Mouse (Mus musculus) neural tube, embryonic 12.5 days (tissue): ENCODE data around the gene Olfr1053. TPM values are rescaled to one million over a fixed set of nuclear protein-coding genes. Genes with fewer than 3 reads are reported as not detected.
"Not testable (repeated sequence)": the region's sequence is repeated elsewhere in the genome, so short reads cannot be mapped to it uniquely, and the experiment has no call there.

Source experiments
- ATAC-seq: fragments of 200-750 bp; cut with Nextera tagmentation; 2 replicates; pipeline ENCODE4 v1.8.0; 2017; ENCODE audit warnings: low read depth, mild to moderate bottlenecking, moderate TSS enrichment, moderate library complexity; ENCODE audit not compliant: low FRiP score
- H3K27ac ChIP-seq: fragments of 300-500 bp; sonication (generic); 2 replicates; pipeline ENCODE4 v1.5.1; 2016
- H3K27me3 ChIP-seq: fragments of 300-500 bp; sonication (generic); replicated peaks from 2 replicates; pipeline ENCODE4 v1.6.1; 2016; ENCODE audit warnings: mild to moderate bottlenecking
- H3K36me3 ChIP-seq: fragments of 300-500 bp; sonication (generic); 2 replicates; pipeline ENCODE4 v1.6.1; 2016; ENCODE audit warnings: mild to moderate bottlenecking
- H3K4me1 ChIP-seq: fragments of 300-500 bp; sonication (generic); 2 replicates; pipeline ENCODE4 v1.6.1; 2016
- H3K4me2 ChIP-seq: fragments of 300-500 bp; sonication (generic); replicated peaks from 2 replicates; pipeline ENCODE4 v1.6.1; 2016; ENCODE audit warnings: mild to moderate bottlenecking
- H3K4me3 ChIP-seq: fragments of 300-500 bp; sonication (generic); 2 replicates; pipeline ENCODE4 v1.5.1; 2016
- H3K9ac ChIP-seq: fragments of 300-500 bp; sonication (generic); 2 replicates; pipeline ENCODE4 v1.6.1; 2016; ENCODE audit warnings: mild to moderate bottlenecking
- H3K9me3 ChIP-seq: fragments of 300-500 bp; sonication (generic); 2 replicates; pipeline ENCODE4 v1.6.1; 2016; ENCODE audit warnings: mild to moderate bottlenecking
- WGBS: fragments of 180-500 bp; shearing (Covaris S2); methylation state at CpG from one replicate; pipeline ENCODE4 v1.1.7; 2016; 5-methylcytosine and 5-hydroxymethylcytosine counted together
- polyA plus RNA-seq: library from polyadenylated mRNA; unstranded; fragments of >200 nt; fragmentation: Nextera tagmentation; extraction: Ambion mirVana; gene quantifications from 2 replicates; pipeline ENCODE4 v1.2.1, GENCODE M21; 2016

Gene Olfr1053
- polyA plus RNA-seq = not detected in 2 replicates

DNA sequence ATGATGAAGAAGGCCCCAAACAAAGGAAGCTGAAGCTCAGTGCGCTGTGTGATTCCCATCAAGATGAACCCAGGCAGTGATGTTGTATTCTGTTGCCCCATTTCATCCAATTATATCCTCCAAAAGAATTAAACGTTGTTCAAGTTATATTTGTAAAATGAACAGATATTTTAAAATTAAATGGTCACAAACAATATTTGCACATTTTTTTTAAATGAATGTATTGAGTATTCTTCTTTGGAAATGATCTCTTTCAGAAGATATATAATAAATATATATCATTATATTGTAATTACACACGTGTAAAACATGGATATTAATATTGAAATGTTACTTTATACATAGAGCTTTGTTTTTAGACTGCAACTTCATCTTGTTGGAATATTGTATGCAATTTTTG is at the start of gene Olfr1053:
Gene Olfr1053 (minus strand): TSS at position 101 of the 400 bp plus-strand sequence.
- Histone ChIP-seq H3K36me3 (no peaks in the 10 kb centered on the region), H3K4me2 (no peak within 1 kb of the TSS), H3K27ac (no peak within 1 kb of the TSS), H3K4me3 (no peak within 1 kb of the TSS), H3K27me3 (no peaks in the 10 kb centered on the region), H3K9ac (no peak within 1 kb of the TSS), H3K4me1 (no peaks in the 10 kb centered on the region), H3K9me3 (no peaks in the 10 kb centered on the region)
- 57% methylated on average over 3 of the region's 3 CpGs for WGBS
- no peak for ATAC-seq

GRCm38 (mm10) chr2:86362369-86362768 is 47.3 kb upstream of the Olfr1053 start, which contains the start of gene Olfr1056:
Olfr1056 (minus strand) TSS chr2:86362469.
- H3K4me2 ChIP-seq = no peak within 1 kb of the TSS
- H3K4me1 ChIP-seq = no peaks in the 10 kb centered on the region
- no peaks in the 10 kb centered on the region for H3K27me3 ChIP-seq
- H3K9me3 ChIP-seq = no peaks in the 10 kb centered on the region
- H3K36me3 ChIP-seq = no peaks in the 10 kb centered on the region
- no peak within 1 kb of the TSS for H3K4me3 ChIP-seq
- no peak within 1 kb of the TSS for H3K27ac ChIP-seq
- H3K9ac ChIP-seq = no peak within 1 kb of the TSS
- no peak for ATAC-seq

GRCm38 (mm10) chr2:86351751-86352150 is 36.7 kb upstream of the Olfr1053 start:
- not testable (repeated sequence) for H3K4me2 ChIP-seq, H3K27ac ChIP-seq, H3K4me1 ChIP-seq, H3K9me3 ChIP-seq, ATAC-seq, H3K9ac ChIP-seq, H3K4me3 ChIP-seq, H3K36me3 ChIP-seq, H3K27me3 ChIP-seq
- WGBS = 89% methylated on average over 1 of the region's 1 CpGs

- Histone ChIP-seq H3K36me3 (no peaks in the 10 kb centered on the region), H3K9ac (no peak within 1 kb of the TSS), H3K9me3 (no peaks in the 10 kb centered on the region), H3K4me2 (no peak within 1 kb of the TSS), H3K27me3 (no peaks in the 10 kb centered on the region), H3K4me3 (no peak within 1 kb of the TSS), H3K27ac (no peak within 1 kb of the TSS), H3K4me1 (no peaks in the 10 kb centered on the region)
- WGBS = 92% methylated on average over 5 of the region's 5 CpGs
- ATAC-seq = no peak
Measured at GRCm38 (mm10) chr2:86350184-86350583, 35.1 kb upstream of the Olfr1053 start, which contains the start of gene Olfr1055. Olfr1055 (minus strand) TSS chr2:86350284.

DNA sequence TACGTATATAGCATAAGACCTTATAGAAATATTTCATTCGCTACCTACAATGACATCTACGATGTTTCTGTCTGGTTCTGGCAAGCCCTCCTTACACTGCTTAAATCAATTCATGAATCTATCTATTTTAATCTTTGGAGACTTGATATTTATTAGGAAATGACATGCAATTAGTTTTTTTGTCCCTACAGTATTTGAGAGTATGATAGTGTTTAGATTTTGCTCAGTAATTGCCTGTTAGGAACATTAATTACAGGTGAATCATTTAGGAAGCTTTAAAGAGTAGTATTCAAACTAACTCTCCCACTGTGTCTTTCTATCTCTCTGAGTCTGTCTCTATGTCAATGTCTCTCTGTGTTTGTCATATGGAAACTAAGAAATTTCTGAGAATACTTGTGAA is 20.2 kb upstream of the Olfr1053 start, which contains the start of gene Olfr1054:
Gene Olfr1054 (minus strand): TSS at position 101 of the 400 bp plus-strand sequence.
- Histone ChIP-seq H3K27ac (no peak within 1 kb of the TSS), H3K9ac (no peak within 1 kb of the TSS), H3K4me2 (no peak within 1 kb of the TSS), H3K27me3 (no peaks in the 10 kb centered on the region), H3K4me1 (no peaks in the 10 kb centered on the region), H3K9me3 (no peaks in the 10 kb centered on the region), H3K36me3 (no peaks in the 10 kb centered on the region), H3K4me3 (no peak within 1 kb of the TSS)
- 85% methylated on average over 3 of the region's 3 CpGs for WGBS
- ATAC-seq = no peak

- Histone ChIP-seq H3K4me2 (no peak within 1 kb of the TSS), H3K9me3 (no peaks in the 10 kb centered on the region), H3K4me1 (no peaks in the 10 kb centered on the region), H3K9ac (no peak within 1 kb of the TSS), H3K27me3 (no peaks in the 10 kb centered on the region), H3K27ac (no peak within 1 kb of the TSS), H3K4me3 (no peak within 1 kb of the TSS), H3K36me3 (no peaks in the 10 kb centered on the region)
- no peak for ATAC-seq
Measured at GRCm38 (mm10) chr2:86292155-86292554, 22.9 kb downstream of the Olfr1053 start, which contains the start of gene Olfr1052. Olfr1052 (plus strand) TSS chr2:86292455.

- not testable (repeated sequence) for H3K27me3 ChIP-seq, H3K4me3 ChIP-seq, H3K9me3 ChIP-seq, H3K9ac ChIP-seq, H3K4me2 ChIP-seq, H3K27ac ChIP-seq, H3K36me3 ChIP-seq, H3K4me1 ChIP-seq, ATAC-seq
Measured at GRCm38 (mm10) chr2:86278988-86279387, 36.1 kb downstream of the Olfr1053 start, which contains the start of gene Olfr1051. Olfr1051 (minus strand) TSS chr2:86279088.

Other genes with a start within 250 kb of the Olfr1053 start
- not detected in 2 replicates for gene Olfr1036, start 241.3 kb downstream of the Olfr1053 start, polyA plus RNA-seq
- gene Olfr1037, start 227.9 kb downstream of the Olfr1053 start, polyA plus RNA-seq = not detected in 2 replicates
- not detected in 2 replicates for gene Olfr1039, start 179.4 kb downstream of the Olfr1053 start, polyA plus RNA-seq
- gene Olfr1040, start 168.6 kb downstream of the Olfr1053 start, polyA plus RNA-seq = not detected in 2 replicates
- not detected in 2 replicates for gene Olfr1042, start 153.4 kb downstream of the Olfr1053 start, polyA plus RNA-seq
- gene Olfr1043, start 147.8 kb downstream of the Olfr1053 start, polyA plus RNA-seq = not detected in 2 replicates
- not detected in 2 replicates for gene Olfr1044, start 137.5 kb downstream of the Olfr1053 start, polyA plus RNA-seq
- not detected in 2 replicates for gene Olfr52, start 129.6 kb downstream of the Olfr1053 start, polyA plus RNA-seq
- gene Olfr1045, start 112.3 kb downstream of the Olfr1053 start, polyA plus RNA-seq = not detected in 2 replicates
- not detected in 2 replicates for gene Olfr1046, start 96.0 kb downstream of the Olfr1053 start, polyA plus RNA-seq
- not detected in 2 replicates for gene Olfr1047, start 83.9 kb downstream of the Olfr1053 start, polyA plus RNA-seq
- gene Olfr1048, start 75.0 kb downstream of the Olfr1053 start, polyA plus RNA-seq = not detected in 2 replicates
- gene Olfr1049, start 57.0 kb downstream of the Olfr1053 start, polyA plus RNA-seq = not detected in 2 replicates
- not detected in 2 replicates for gene Olfr1051, start 36.2 kb downstream of the Olfr1053 start, polyA plus RNA-seq
- not detected in 2 replicates for gene Olfr1052, start 22.8 kb downstream of the Olfr1053 start, polyA plus RNA-seq
- gene Olfr1054, start 20.1 kb upstream of the Olfr1053 start, polyA plus RNA-seq = not detected in 2 replicates
- not detected in 2 replicates for gene Olfr1055, start 35.0 kb upstream of the Olfr1053 start, polyA plus RNA-seq
- not detected in 2 replicates for gene Olfr1056, start 47.2 kb upstream of the Olfr1053 start, polyA plus RNA-seq
- not detected in 2 replicates for gene Olfr1057, start 63.1 kb upstream of the Olfr1053 start, polyA plus RNA-seq
- not detected in 2 replicates for gene Olfr1058, start 73.3 kb upstream of the Olfr1053 start, polyA plus RNA-seq
- gene Olfr1061, start 98.8 kb upstream of the Olfr1053 start, polyA plus RNA-seq = not detected in 2 replicates
- gene Olfr1062, start 111.5 kb upstream of the Olfr1053 start, polyA plus RNA-seq = not detected in 2 replicates
- not detected in 2 replicates for gene Olfr1065, start 135.3 kb upstream of the Olfr1053 start, polyA plus RNA-seq
- gene Olfr1066, start 141.0 kb upstream of the Olfr1053 start, polyA plus RNA-seq = not detected in 2 replicates
- gene Olfr228, start 172.1 kb upstream of the Olfr1053 start, polyA plus RNA-seq = not detected in 2 replicates
- gene Olfr1076, start 193.2 kb upstream of the Olfr1053 start, polyA plus RNA-seq = not detected in 2 replicates
- not detected in 2 replicates for gene Olfr1079, start 227.2 kb upstream of the Olfr1053 start, polyA plus RNA-seq
- gene Olfr1080, start 243.0 kb upstream of the Olfr1053 start, polyA plus RNA-seq = not detected in 2 replicates